Mouse (Mus musculus): Measurements from ENCODE around the gene Gm1123. TPM values are rescaled to one million over a fixed set of nuclear protein-coding genes. Genes with fewer than 3 reads are reported as not detected.
A peak's percentile ranks its signal among the peaks of the same experiment; 100 is the strongest.

The Gm1123 gene
- total RNA-seq, 1 experiment from 2014 or later = not detected

- no peak for DNase-seq
Measured at GRCm38 (mm10) chr9:99001326-99001725, 34.2 kb downstream of the Gm1123 start.

GRCm38 (mm10) chr9:98999881-99000339 is 35.6 kb downstream of the Gm1123 start:
- peak; percentile 16 for DNase-seq

- DNase-seq = no peak
Measured at GRCm38 (mm10) chr9:98994103-98994502, 41.4 kb downstream of the Gm1123 start.

GRCm38 (mm10) chr9:98987131-98987530 is 48.4 kb downstream of the Gm1123 start:
- DNase-seq = no peak

- DNase-seq = no peak
Measured at GRCm38 (mm10) chr9:98986476-98987096, 48.9 kb downstream of the Gm1123 start.

DNA sequence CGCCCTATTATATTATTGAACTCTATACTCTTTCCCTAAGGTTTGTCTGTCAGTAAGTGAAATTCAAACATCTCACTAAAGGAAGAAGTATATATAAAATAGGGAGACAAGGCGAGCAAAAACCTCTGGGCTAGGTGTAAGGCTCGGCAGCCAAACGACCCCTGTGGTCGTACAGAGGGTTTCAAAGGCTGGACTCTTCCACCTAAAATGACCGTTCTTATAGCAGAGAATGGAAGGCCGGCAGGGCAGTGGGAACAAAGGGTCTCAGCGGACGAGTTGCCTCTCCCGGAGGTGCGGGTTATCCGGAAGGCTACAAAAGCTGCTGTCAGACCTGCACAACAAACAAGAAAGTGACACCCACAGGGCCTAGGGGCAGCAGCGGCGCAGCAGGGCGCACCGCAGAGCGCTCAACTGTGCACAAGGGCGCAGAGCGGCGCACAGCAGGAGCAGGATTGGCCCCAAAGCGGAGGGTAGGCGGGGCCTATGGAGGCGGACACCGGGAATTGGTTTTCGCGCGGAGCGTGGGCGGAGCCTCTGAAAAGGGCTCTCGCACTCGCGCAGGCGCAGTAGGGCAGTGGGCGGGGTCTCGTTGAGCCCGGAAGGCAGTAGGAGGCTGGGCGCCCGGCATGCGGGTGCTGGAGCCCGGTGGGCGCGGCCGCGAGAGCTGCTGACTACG is 49.6 kb downstream of the Gm1123 start, which contains the start of gene Faim:
Faim (plus strand) TSS at position 574 of the 676 bp plus-strand sequence.
- DNase-seq = peak; percentile 100

DNA sequence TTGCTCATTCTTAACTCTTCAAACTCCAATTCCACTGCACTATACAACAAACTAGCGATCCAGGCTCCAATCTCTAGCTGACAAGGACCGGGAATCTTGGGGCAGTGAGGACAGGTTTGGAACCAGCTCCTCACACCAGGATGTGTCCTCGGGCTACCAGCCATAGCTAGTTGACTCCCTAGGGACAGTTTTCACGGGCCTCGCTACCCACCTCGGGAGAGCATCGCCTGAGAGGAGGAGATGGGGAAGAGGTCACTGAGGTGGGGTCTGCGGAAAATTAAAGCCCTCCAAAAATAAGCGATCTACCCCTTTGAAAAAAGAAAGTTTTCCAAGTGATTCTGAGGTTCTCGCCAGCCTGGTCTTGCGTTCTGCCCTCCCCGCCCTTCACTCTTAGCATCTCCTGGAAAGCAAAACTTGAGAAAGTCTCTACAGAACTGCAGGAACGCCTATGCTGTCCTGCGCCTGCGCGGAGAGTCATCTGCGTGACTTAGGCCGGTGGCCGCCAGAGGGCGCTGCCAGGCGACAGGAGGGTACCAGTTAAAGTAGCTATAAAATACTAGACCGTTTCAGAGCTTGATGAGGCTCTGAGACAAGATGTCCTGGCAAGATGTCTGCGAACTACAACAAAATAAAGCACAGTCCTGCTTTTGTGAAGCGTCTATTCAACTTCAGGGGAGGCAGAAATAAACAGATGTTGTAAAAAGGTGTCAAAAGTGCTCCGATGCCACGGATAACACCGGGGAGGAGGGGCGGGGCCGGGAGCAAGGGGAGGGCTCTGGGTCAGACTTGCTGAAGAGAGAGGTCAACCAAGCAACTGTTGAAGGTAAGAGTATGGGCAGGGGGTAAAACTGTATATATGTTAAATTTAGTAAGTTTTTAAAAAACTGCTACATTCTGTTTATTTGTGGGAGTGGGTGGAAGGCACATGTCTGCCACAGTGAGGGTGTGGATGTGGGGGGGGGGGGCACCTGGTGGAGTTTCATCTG is 55.8 kb downstream of the Gm1123 start:
- peak; percentile 94 for DNase-seq

DNA sequence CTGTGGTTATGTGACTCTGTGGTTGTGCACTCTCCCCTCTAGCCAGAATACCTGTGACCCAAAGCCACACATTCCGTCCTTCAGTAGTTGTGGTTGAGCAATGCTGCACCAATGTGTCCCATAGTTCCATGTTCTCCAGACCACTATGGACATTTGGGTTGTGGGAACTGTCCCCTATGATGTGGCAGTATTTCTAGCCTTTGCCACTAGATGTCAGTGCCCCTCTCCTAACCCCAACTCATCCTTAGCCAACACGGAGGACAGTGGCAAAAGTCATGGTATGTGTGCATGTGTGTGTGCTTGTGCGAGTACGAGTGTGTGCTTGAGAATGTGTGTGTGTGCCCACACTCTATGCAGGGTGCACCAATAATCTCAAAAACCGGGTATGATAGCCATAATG is 59.0 kb downstream of the Gm1123 start:
- peak; percentile 18 for DNase-seq

GRCm38 (mm10) chr9:98976081-98976480 is 59.4 kb downstream of the Gm1123 start:
- no peak for DNase-seq

DNA sequence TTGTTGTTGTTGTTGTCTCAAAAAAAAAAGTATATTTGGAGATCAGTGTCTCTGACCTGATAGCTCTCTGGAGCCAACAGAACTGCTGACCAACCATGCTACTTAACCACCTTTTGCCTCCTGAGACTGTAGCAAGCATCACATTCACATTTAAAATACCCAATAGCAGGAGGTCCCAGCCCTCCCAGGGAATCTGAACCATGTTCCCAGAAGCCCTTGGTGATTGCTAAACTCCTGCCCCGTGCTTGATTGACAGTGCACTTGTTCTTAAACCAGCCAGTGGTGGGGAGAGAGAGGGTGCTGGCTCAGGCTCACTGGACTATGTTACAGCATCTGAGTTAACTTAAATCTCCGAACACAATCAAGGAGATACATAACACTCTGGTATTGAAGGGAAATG is 60.6 kb downstream of the Gm1123 start:
- DNase-seq = no peak

- no peak for DNase-seq
Measured at GRCm38 (mm10) chr9:98973561-98973960, 62.0 kb downstream of the Gm1123 start.

DNA sequence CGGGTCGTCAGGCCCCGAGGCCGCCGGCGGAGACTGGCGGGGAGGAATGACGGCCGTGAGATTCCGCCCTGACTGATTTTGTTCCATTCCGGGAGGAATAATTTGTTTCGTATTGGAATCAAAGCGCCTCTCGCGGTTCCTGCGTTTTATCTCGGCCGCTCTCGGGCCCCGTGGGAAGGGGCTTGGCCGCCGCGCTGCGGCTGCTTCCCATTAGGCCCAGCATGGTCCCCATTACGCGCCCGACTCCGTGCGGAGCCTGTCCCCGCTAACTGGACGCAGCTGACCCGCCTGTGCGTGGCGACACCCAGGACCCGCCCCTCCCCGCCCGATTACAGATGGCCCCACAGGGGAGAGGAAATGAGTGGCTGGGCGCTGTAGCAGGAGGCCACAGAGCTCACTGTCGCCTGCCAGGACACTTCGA is 62.4 kb downstream of the Gm1123 start:
- DNase-seq = peak; percentile 15

DNA sequence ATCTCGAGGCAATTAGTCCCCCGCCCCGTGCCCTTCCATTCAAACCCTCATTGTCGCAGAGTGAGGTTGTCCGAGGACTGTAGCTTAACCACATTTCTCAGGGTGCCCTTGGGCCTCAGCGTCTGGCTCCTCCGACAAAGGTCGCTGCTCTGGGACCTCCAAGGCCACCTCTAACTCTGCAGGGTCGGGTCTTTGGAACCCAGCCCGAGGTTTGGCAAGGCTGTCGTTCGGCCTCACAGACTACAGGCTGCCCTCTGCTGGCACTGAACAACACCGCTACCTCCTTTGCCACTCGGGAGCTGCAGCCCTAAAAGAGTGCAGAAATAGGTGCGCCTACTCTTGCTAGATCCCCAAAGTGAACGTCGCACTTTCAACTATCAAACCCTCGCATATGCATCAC is 70.4 kb downstream of the Gm1123 start:
- peak; percentile 77 for DNase-seq

DNA sequence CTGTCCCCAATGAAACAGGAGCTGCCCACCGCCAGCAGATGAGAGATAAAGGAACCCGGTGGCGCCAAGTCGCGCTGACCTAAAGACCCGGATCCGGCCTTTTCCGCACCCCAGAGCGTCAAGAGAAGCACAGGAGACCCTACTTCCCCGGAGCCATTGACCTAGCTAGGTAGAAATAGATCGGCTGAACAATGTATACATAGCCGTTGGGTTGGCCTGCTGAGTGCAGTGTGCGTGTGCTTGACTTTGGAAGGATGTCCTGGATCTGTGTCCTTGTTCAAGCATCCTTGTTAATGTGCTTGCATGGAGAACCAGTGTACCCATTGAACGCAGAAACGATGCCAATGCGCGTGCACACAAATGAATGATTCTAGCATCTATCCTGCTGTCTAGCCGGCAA is 71.9 kb downstream of the Gm1123 start:
- no peak for DNase-seq

GRCm38 (mm10) chr9:98962478-98963142 is 72.9 kb downstream of the Gm1123 start:
- no peak for DNase-seq

GRCm38 (mm10) chr9:98961591-98962477 is 73.7 kb downstream of the Gm1123 start:
- DNase-seq = no peak

GRCm38 (mm10) chr9:98960348-98960747 is 75.2 kb downstream of the Gm1123 start:
- DNase-seq = no peak

GRCm38 (mm10) chr9:98959851-98960250 is 75.7 kb downstream of the Gm1123 start:
- DNase-seq = no peak

DNA sequence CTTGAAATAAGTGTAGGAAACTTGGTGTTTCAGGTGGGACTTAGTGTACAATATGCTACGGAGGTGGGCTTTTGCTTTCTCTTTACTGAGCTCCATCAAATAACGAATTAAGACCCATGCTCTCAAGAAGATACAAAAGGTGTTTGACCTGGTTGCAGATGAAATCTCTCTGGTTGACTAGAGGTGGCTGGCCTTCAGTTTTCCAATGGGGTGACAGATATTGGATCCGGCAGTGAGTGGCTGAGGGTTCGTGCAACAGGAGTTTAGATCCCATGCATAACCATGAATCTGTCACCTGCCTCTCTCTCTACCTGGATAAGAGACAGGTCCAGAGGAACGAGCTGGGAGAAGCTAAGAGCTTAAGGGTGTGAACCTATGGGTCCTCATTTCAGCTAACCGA is 76.9 kb downstream of the Gm1123 start:
- DNase-seq = no peak

DNA sequence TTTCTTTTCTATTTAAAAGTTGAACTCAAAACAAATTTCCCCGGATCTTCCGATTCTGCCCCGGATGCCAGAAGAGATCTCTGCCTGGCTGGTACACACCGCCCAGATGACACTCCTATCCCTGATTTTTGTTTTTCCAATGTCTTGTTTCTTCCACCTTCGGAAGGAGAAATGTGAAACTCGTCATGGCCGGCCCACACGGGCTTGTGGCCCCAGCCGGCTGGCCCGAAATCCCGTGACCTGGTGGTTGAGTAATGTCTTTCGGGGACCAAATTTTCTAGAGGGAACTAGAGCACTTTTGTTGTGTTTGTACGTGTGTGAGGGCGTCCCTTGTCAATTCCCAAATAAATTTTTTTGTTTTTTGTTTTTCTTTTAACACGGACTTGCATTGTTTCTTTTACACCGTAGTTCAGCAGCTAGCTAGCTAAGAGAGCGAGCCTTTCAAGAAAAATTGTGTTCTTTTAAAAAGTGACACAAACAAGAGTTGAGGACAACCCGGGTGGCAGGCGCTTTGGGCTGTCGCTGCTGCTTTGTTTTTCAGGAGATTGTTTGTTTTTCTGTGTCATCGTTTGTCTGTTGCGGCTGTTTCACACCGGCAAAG is 77.7 kb downstream of the Gm1123 start:
- DNase-seq = no peak

All from adrenal gland, postnatal 14 days (tissue).